Mouse (Mus musculus) small intestine, adult 2 months (tissue): ENCODE results near the gene Dnlz.

Experiments
- CTCF ChIP-seq: fragments of 200-500 bp; IDR thresholded peaks from 2 replicates; pipeline ENCODE4 v1.5.1; 2012; ENCODE audit warnings: low read depth, mild to moderate bottlenecking, control low read depth, inconsistent platforms, low read length, moderate library complexity, mixed read lengths; ENCODE audit not compliant: insufficient replicate concordance, insufficient read length; ENCODE audit errors: extremely low read depth
- POLR2A ChIP-seq: fragments of 200-500 bp; IDR thresholded peaks from 2 replicates; pipeline ENCODE4 v1.6.1; 2012; ENCODE audit warnings: low read depth, mild to moderate bottlenecking, control low read depth, inconsistent platforms, low read length, moderate library complexity

DNA sequence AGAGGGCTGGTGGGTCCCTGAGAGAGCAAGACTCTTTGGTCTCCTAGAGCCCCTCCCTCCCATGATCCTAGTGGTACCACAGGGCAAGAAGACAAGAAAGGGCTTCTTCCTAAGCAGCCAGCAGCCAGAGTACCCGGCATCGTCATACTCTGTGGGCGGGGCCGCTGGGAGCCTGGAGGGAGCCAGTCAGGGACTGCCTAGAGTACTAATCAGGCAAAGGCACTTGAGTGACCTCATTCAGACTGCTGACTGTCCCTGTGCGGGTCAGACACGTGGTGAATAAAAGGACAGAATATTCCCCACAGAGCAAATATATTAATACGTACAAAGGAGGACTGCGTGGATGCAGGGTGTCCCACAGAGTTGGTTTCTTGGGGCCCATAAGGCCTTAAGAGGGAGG is 22.5 kb downstream of the Dnlz start:
- TF ChIP-seq POLR2A (no peak), CTCF (no peak)
